Mouse (Mus musculus) thymus, postnatal 10 days (tissue): Measurements from ENCODE around the gene Smim24.

Experiments
- DNase-seq, 2 experiments: peaks; one replicate each; pipeline ENCODE4 v3.0.0; 2021; ENCODE audit warnings: low spot score in 2 of 2

Smim24 gene

GRCm38 (mm10) chr10:81422661-81423217, 29.9 kb downstream of the Smim24 start:
- no peak for DNase-seq

- DNase-seq: no peak
Observed at GRCm38 (mm10) chr10:81423476-81424245, 30.8 kb downstream of the Smim24 start.

GRCm38 (mm10) chr10:81424246-81425051, 31.6 kb downstream of the Smim24 start:
- peak in 1 of 2 experiments; percentile 3 for DNase-seq

- DNase-seq: no peak
Observed at GRCm38 (mm10) chr10:81425236-81425850, 32.5 kb downstream of the Smim24 start.

GRCm38 (mm10) chr10:81426081-81426671, 33.3 kb downstream of the Smim24 start:
- DNase-seq: no peak

GRCm38 (mm10) chr10:81426897-81427296, 34.0 kb downstream of the Smim24 start:
- no peak for DNase-seq

GRCm38 (mm10) chr10:81427327-81427726, 34.5 kb downstream of the Smim24 start:
- no peak for DNase-seq

GRCm38 (mm10) chr10:81427804-81428506, 35.1 kb downstream of the Smim24 start:
- DNase-seq: no peak

- no peak for DNase-seq
Observed at GRCm38 (mm10) chr10:81428507-81428870, 35.6 kb downstream of the Smim24 start.

GRCm38 (mm10) chr10:81429092-81429491, 36.2 kb downstream of the Smim24 start:
- no peak for DNase-seq

GRCm38 (mm10) chr10:81429605-81430061, 36.8 kb downstream of the Smim24 start:
- DNase-seq: peak; percentile 63 to 68

GRCm38 (mm10) chr10:81430141-81430830, 37.4 kb downstream of the Smim24 start:
- peak; percentile 49 to 72 for DNase-seq

GRCm38 (mm10) chr10:81430831-81431525, 38.1 kb downstream of the Smim24 start:
- peak in 1 of 2 experiments; percentile 44 for DNase-seq

GRCm38 (mm10) chr10:81431526-81432168, 38.8 kb downstream of the Smim24 start:
- no peak for DNase-seq

- no peak for DNase-seq
Observed at GRCm38 (mm10) chr10:81432169-81432867, 39.5 kb downstream of the Smim24 start.

- peak; percentile 90 to 91 for DNase-seq
Observed at GRCm38 (mm10) chr10:81432868-81433262, 40.0 kb downstream of the Smim24 start.

GRCm38 (mm10) chr10:81433541-81434289, 40.9 kb downstream of the Smim24 start:
- peak; percentile 44 to 46 for DNase-seq
